Mouse (Mus musculus): ENCODE data around the gene Impg1.

Gene Impg1

GRCm38 (mm10) chr9:80284539-80285174 is 180.6 kb downstream of the Impg1 start:
- intact Hi-C loops (cut with DNase I), result no loop called here

DNA sequence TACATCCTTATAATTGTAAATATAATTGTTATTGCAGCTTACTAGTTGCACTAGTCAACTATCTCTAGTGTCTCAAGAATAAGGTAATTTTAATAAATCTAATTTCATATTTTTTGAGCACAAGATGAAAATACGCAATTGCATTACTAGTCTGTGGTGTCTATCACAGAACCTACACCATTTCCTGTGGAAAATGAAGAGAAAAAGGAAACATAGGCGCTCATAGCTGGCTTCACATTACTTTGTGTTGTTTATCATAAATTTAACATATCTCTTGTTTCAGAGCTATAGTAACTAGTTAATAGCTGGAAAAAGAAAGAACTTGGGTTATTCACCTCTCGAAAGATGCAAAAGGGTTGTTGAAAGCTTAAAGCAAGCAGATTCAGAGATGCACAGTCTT is 182.9 kb downstream of the Impg1 start:
- intact Hi-C loops (cut with DNase I), result no loop called here

DNA sequence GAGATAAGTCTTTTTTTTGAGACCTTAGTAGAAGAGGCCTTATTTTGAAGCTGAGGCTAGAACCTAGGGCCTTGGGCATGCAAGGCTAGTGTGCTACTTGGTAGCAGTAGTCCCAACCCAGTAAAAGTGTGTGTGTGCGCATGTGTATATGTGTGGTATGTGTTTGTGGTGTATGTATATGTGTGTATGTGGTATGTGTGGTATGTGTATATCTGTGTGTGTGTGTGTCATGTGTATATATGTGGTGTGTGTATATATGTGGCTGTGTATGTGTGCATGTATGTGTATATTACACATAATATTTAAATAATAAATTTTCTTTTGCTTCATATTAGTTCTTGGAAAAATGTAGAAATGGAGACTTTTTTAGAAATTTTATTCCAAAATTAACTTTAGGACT is 184.6 kb downstream of the Impg1 start:
- intact Hi-C loops (cut with DNase I), result no loop called here

GRCm38 (mm10) chr9:80277770-80278169 is 187.5 kb downstream of the Impg1 start:
- intact Hi-C loops (cut with DNase I), result no loop called here

- intact Hi-C loops (cut with DNase I), result no loop called here
Measured at GRCm38 (mm10) chr9:80277157-80277556, 188.1 kb downstream of the Impg1 start.

GRCm38 (mm10) chr9:80275772-80276134 is 189.5 kb downstream of the Impg1 start:
- intact Hi-C loops (cut with DNase I), result no loop called here

GRCm38 (mm10) chr9:80275053-80275771 is 190.1 kb downstream of the Impg1 start:
- intact Hi-C loops (cut with DNase I), result no loop called here

DNA sequence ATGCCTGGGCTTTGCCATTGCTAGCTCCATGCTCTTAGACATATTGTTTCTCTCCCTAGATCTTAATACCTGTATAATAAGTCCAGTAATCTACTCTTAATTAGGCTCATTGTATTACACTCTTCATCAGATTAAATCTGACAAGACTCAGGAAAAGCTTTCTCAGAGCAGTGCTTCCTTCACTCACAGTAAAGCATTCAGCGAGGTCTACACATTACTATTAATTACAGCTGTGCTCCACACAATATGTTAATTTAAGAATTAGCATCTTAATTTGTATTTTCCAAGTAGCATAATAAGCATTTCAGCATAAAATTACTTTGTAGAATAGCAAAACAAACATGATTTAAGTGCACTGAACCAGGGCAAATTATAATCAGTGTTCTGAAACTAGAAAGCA is 192.3 kb downstream of the Impg1 start:
- intact Hi-C loops (cut with DNase I), result no loop called here

- intact Hi-C loops (cut with DNase I), result no loop called here
Measured at GRCm38 (mm10) chr9:80269596-80269995, 195.7 kb downstream of the Impg1 start.

DNA sequence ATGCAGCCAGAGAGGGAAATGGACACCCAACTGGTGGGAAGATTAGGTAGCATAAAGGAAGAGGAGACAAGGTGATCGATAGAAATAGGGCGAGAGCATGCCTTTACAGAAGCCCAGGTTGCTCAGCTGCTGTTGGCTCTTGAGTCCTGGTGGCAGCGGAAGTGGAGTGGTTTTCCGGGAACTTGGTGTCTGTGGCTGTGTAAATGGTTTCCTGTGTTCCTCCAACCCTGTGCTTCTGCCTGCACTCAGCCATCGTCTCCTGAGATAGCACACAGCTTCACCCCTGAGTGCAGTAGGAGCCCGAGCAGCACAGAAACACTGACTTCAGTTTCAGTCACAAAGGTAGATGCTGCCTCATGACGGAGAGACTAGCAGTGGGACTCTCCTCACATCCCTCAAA is 198.8 kb downstream of the Impg1 start:
- intact Hi-C loops (cut with DNase I), result no loop called here

GRCm38 (mm10) chr9:80266086-80266485 is 199.2 kb downstream of the Impg1 start:
- intact Hi-C loops (cut with DNase I), result no loop called here

All from adrenal gland (tissue).